In genomic region chr7:110387565-110387964, GRCm38 (mm10) we compare ENCODE assay signal across 15 mouse cellular contexts.
DNase-seq lines count a peak whose midpoint lies in the region; TF ChIP-seq lines count a peak whose summit lies in the region.
"Had no signal": no experiment of that assay in that cellular context is flagged by ENCODE, and none has a peak within 500 bp of the region (broad histone marks: within the 10 kb centered on the region; RNA-seq: fewer than 3 reads in every experiment).

No protein-coding gene starts in this region.

- peak; percentile 19; the same call in 1 of the 2 replicates for TF ChIP-seq CTCF in layer of hippocampus, adult 2 months (conservative IDR thresholded peaks at IDR 0.05)

- DNase-seq in heart, adult 11 months = peak; percentile 90
- no peak for DNase-seq in heart, postnatal 25 days (ENCODE audit: low spot score)
- no peak for DNase-seq in layer of hippocampus, adult 2 months (ENCODE audit: low spot score in 2 of 2)
- DNase-seq in layer of hippocampus, postnatal 25 days (ENCODE audit: extremely low spot score in 1 of 2, low spot score in 1 of 2) = no peak
- DNase-seq in 3T3-L1 (ENCODE audit: low read depth, low spot score) = peak; percentile 14
- peak; percentile 15 for DNase-seq in embryo, embryonic 10.5 days (ENCODE audit: low spot score)
- no peak for DNase-seq in cerebellum, adult 11-12 months
- no peak for DNase-seq in retina, embryonic 14.5 days (ENCODE audit: low spot score)
- DNase-seq: B cell, adult 2 months; cerebellum, adult 2 months; gastrocnemius, postnatal 25 days; heart, postnatal 10 days; kidney, postnatal 10 days; liver; lung, adult 2 months had no signal

- H3K4me3 ChIP-seq in layer of hippocampus, adult 2 months = no peak overlapping the region

- H3K27ac ChIP-seq in layer of hippocampus, adult 2 months = peak overlapping the region; percentile 59

- intact Hi-C loops in heart, postnatal 25 days (cut with DNase I) = loop anchor here (5.0 kb wide), 1 partner anchor 240 kb away; the partner anchor contains the start of gene Adm

Comparison
In these comparisons a context has a peak if more than half of its experiments do, and no peak if none do; other contexts are left out.
1. DNase-seq: peak in heart, adult 11 months (single experiment), 3T3-L1 (single experiment) and embryo, embryonic 10.5 days (single experiment); none in heart, postnatal 25 days (single experiment), layer of hippocampus, adult 2 months (0 of 2), layer of hippocampus, postnatal 25 days (0 of 2), cerebellum, adult 11-12 months (single experiment) and retina, embryonic 14.5 days (single experiment).